In genomic region chr8:48451247-48451635, GRCm38 (mm10) we compare ENCODE assay signal across 11 mouse cellular contexts.
DNase-seq lines count a peak whose midpoint lies in the region; ATAC-seq lines count a peak whose summit lies in the region.
"Had no signal": no experiment of that assay in that cellular context is flagged by ENCODE, and none has a peak within 500 bp of the region (broad histone marks: within the 10 kb centered on the region; RNA-seq: fewer than 3 reads in every experiment).

No protein-coding gene starts in this region.

- no peaks in the 10 kb centered on the region for H3K9me3 ChIP-seq in forebrain, embryonic 16.5 days (ENCODE audit: control insufficient read depth, low read length)
- no peaks in the 10 kb centered on the region for H3K9me3 ChIP-seq in limb, embryonic 15.5 days
- H3K9me3 ChIP-seq: neural tube, embryonic 12.5 days had no signal

- no peak overlapping the region for H3K27ac ChIP-seq in forebrain, embryonic 16.5 days (ENCODE audit: low read length)
- H3K27ac ChIP-seq in limb, embryonic 15.5 days = peak overlapping the region; percentile 67
- H3K27ac ChIP-seq: neural tube, embryonic 12.5 days had no signal

- intact Hi-C loops in gastrocnemius, postnatal 36 days (cut with DNase I) = no loop called here

- H3K4me3 ChIP-seq in forebrain, embryonic 16.5 days (replicated peaks; ENCODE audit: low read length) = no peak overlapping the region
- peak overlapping the region; percentile 4; the same call in 1 of the 2 replicates for H3K4me3 ChIP-seq in limb, embryonic 15.5 days
- H3K4me3 ChIP-seq: neural tube, embryonic 12.5 days had no signal

- H3K4me1 ChIP-seq in forebrain, embryonic 16.5 days (replicated peaks; ENCODE audit: control insufficient read depth, insufficient read depth, low read length) = peaks cover 20% of the 10 kb centered on the region
- peaks cover 25% of the 10 kb centered on the region for H3K4me1 ChIP-seq in limb, embryonic 15.5 days

- H3K36me3 ChIP-seq in forebrain, embryonic 16.5 days (ENCODE audit: control insufficient read depth, insufficient read depth) = no peaks in the 10 kb centered on the region
- H3K36me3 ChIP-seq in limb, embryonic 15.5 days = no peaks in the 10 kb centered on the region
- H3K36me3 ChIP-seq: neural tube, embryonic 12.5 days had no signal

- DNase-seq in gastrocnemius, adult 18-20 months (ENCODE audit: low spot score) = peak; percentile 8
- DNase-seq in gastrocnemius, postnatal 36 days = no peak
- peak; percentile 69 for DNase-seq in Muller cell, postnatal 12 days (ENCODE audit: inconsistent ontology term)
- DNase-seq in urinary bladder, postnatal 25 days (ENCODE audit: low spot score) = no peak
- DNase-seq in B cell, adult 2 months = no peak
- DNase-seq: kidney, adult 18-20 months; lung, postnatal 14 days had no signal

- WGBS in forebrain, embryonic 16.5 days = 17% methylated on average over 7 of the region's 7 CpGs
- WGBS in limb, embryonic 15.5 days = 19% methylated on average over 7 of the region's 7 CpGs

- 0 out of 2 replicates have a peak overlapping the region, but pooled peaks have one; percentile 24 for H3K4me2 ChIP-seq in forebrain, embryonic 16.5 days (ENCODE audit: low read length)
- H3K4me2 ChIP-seq in limb, embryonic 15.5 days = peak overlapping the region; percentile 35
- H3K4me2 ChIP-seq: neural tube, embryonic 12.5 days had no signal

- H3K9ac ChIP-seq in forebrain, embryonic 16.5 days (replicated peaks; ENCODE audit: low read depth, low read length) = no peak overlapping the region
- H3K9ac ChIP-seq in limb, embryonic 15.5 days = no peak overlapping the region
- H3K9ac ChIP-seq: neural tube, embryonic 12.5 days had no signal

- H3K27me3 ChIP-seq in forebrain, embryonic 16.5 days (replicated peaks; ENCODE audit: control insufficient read depth, insufficient read depth, low read length) = 0 out of 2 replicates have a peak, but pooled peaks cover 2% of the 10 kb centered on the region
- no peaks in the 10 kb centered on the region for H3K27me3 ChIP-seq in limb, embryonic 15.5 days
- H3K27me3 ChIP-seq: neural tube, embryonic 12.5 days had no signal

- peak; percentile 24; the same call in 1 of the 2 replicates for ATAC-seq in forebrain, embryonic 16.5 days
- peak; percentile 48; the same call in 1 of the 2 replicates for ATAC-seq in limb, embryonic 15.5 days (ENCODE audit: insufficient number of reproducible peaks, low FRiP score, low TSS enrichment, low read depth)
- ATAC-seq in erythroid progenitor cell, adult 5-6 weeks (replicated peaks; ENCODE audit: low FRiP score, poor library complexity, severe bottlenecking) = no peak

Comparison
In these comparisons a context has a peak if more than half of its experiments do, and no peak if none do; other contexts are left out.
1. DNase-seq: peak in gastrocnemius, adult 18-20 months (single experiment) and Muller cell, postnatal 12 days (single experiment); none in gastrocnemius, postnatal 36 days (0 of 2), urinary bladder, postnatal 25 days (single experiment) and B cell, adult 2 months (0 of 2).